Mouse (Mus musculus) myocyte (in vitro differentiated cells): ENCODE measurements at regions not wholly inside any gene's neighbourhood (a gene's known extent, or its start where the extent isn't known, plus 50 kb on each side); places are given as distances from the start of the nearest gene placed in this dataset.

ENCODE experiments used
- MAX ChIP-seq: IDR thresholded peaks from one replicate; pipeline ENCODE4 v1.6.1; 2011; ENCODE audit warnings: low read depth, mild to moderate bottlenecking, control low read depth
- MYOG ChIP-seq, 3 experiments: IDR thresholded peaks; one replicate each; pipeline ENCODE4 v1.6.1; 2011; ENCODE audit warnings: control low read depth in 2 of 3, low read depth in 2 of 3, mild to moderate bottlenecking in 2 of 3; ENCODE audit not compliant: insufficient read length in 2 of 3, control insufficient read depth in 1 of 3, insufficient read depth in 1 of 3
- POLR2A ChIP-seq: IDR thresholded peaks from one replicate; pipeline ENCODE4 v1.6.1; 2011; ENCODE audit warnings: low read depth, mild to moderate bottlenecking, control low read depth, moderate library complexity; ENCODE audit not compliant: insufficient read length
- POLR2AphosphoS2 ChIP-seq: IDR thresholded peaks from one replicate; pipeline ENCODE4 v1.6.1; 2011; ENCODE audit warnings: low read depth, control low read depth; ENCODE audit not compliant: insufficient read length
- USF1 ChIP-seq: IDR thresholded peaks from one replicate; pipeline ENCODE4 v1.6.1; 2011; ENCODE audit warnings: low read depth, mild to moderate bottlenecking, control low read depth, moderate library complexity

DNA sequence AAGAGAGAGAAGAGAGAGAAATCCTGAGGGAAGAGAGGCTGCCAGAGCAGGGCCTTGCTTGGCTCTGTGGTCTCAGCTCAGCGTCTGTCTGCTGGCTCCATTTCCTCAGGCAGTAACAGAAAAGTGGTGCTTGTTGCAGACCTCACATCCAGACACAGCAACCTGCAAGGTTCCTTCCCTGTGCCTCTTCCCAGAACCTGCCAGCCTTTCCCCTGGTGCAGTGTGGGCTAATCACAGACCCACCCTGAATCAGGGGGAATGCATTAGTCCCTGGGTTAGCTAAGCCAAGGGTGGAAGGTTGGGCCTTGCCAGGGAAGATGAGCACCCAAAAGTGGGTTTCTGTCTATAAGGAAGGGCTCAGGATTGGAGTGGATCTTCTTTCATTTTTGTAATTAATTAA is 75.2 kb upstream of the Syt6 start:
- TF ChIP-seq USF1 = no peak
- TF ChIP-seq POLR2A = no peak
- no peak for TF ChIP-seq MAX
- no peak for TF ChIP-seq POLR2AphosphoS2
- no peak for TF ChIP-seq MYOG (IDR thresholded peaks at IDR 0.05; ENCODE audit: control insufficient read depth in 1 of 3, insufficient read depth in 1 of 3, insufficient read length in 2 of 3, low read depth in 2 of 3)
